Mouse (Mus musculus): ENCODE measurements around the gene Ccer2. TPM values are rescaled to one million over a fixed set of nuclear protein-coding genes. Genes with fewer than 3 reads are reported as not detected.
A peak's percentile ranks its signal among the peaks of the same experiment; 100 is the strongest.

Gene Ccer2
- total RNA-seq, 2 experiments from 2014 or later = 0.34 to 0.36 TPM

DNA sequence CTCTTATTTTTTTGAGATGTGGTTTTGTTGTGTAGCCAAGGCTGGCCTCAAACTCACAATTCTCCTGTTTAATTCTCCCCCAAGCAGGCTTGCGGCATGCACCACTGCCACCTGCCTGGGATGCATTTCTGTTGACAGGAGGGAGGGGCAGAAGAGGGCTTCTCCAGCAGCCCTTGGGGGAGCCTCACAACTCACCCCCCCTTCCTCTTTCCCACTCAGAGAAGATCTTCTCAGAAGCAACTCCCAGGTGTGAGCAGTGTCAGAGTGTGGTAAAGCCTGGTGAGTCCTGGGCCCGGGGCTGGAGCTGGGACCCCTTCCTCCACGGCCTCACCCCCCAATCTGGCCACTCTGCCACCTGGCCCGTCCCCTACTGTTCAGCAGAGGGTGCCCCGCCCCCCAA is 29.2 kb downstream of the Ccer2 start:
- TF ChIP-seq CTCF (conservative IDR thresholded peaks at IDR 0.05) = no peak
- H3K4me3 ChIP-seq = no peak overlapping the region
- H3K27ac ChIP-seq = no peak overlapping the region
- no peak for DNase-seq (ENCODE audit: low spot score in 2 of 2)

DNA sequence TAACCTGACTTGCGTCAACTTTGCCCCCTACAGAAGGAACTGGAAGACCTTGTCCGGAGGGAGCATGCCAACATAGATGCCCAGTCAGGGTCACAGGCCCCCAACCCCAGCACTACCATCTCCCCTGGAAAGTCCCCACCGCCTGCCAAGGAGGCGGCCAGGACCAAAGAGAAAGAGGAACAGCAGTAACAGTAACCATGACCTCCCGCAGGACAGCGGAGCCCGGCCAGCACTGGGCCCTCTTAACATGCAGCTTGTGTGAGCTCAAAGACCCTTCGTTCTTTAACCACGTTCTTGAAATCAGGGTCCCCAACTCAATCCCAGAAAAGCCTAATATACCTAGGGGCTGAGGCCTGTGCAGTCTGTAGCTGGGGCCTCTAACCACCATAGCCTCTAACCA is 31.9 kb downstream of the Ccer2 start:
- Histone ChIP-seq H3K4me3 (no peak overlapping the region), H3K27ac (no peak overlapping the region)
- no peak for TF ChIP-seq CTCF (conservative IDR thresholded peaks at IDR 0.05)
- no peak for DNase-seq (ENCODE audit: low spot score in 2 of 2)

DNA sequence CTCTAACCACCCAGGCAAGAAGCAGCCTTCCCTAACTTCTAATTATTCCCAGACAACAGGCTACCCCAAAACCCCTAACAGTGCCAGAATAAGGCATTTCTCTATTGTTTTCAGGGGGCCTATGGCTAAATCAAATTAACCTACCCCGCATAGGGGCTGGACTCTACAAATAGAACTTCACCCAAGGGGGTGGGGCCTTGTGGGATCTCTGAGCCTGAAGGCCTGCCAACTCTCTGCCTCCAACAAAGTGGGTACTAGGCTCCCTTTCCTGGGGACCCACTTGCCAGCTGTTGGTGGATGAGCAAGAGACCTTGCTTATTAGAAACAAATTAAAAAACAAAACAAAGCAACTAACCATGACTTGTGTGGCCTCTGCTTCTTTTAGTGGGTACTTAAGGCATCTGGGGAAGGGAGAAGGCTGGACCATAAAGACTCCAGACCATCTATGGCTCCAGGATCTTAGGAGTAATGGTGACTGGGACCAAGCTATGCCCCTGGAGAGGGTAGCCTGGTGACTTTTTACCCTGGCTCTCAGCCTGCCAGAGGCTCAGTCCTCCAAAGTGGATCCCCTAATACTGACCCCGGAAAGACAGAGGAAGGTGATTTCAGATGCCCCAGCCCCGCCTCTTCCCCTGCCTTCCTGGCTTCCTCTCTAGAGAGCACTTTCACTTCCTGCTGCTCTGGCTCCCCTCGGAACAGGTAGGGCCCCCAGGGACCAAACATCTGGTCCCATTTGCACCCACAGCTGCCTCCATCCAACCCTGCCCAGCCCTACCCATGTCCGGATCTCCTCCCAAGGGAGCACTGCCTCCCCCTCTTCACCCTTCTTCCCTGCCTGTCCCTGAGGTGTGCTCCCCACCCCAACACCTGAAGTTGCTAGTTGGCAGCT is 32.6 kb downstream of the Ccer2 start, which contains the start of gene Rinl:
Rinl (plus strand) TSS at position 663 of the 889 bp plus-strand sequence.
- Histone ChIP-seq H3K27ac (no peak within 1 kb of the TSS), H3K4me3 (no peak within 1 kb of the TSS)
- DNase-seq (ENCODE audit: low spot score in 2 of 2) = no peak
- no peak for TF ChIP-seq CTCF (conservative IDR thresholded peaks at IDR 0.05)

DNA sequence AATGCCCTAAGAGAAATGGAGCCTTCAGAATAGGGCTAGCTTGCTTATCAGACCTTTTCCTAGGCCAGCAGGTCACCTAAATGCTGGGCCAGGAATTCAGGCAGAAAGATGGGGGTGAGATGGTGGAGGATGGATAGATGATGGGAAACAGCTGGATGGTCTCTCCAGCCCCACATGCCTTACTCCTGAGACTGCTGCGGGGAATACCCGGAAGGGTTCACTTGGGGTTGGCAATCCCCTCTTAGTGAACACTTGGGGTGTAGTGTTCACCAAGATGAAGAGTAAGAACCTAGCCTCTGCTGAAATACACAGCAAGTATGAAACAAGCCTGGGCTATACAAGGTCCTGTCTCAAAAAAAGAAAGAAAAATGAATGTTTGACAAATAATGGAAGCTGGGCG is 33.3 kb downstream of the Ccer2 start:
- no peak for TF ChIP-seq CTCF (conservative IDR thresholded peaks at IDR 0.05)
- DNase-seq (ENCODE audit: low spot score in 2 of 2) = no peak
- no peak overlapping the region for H3K27ac ChIP-seq
- no peak overlapping the region for H3K4me3 ChIP-seq

DNA sequence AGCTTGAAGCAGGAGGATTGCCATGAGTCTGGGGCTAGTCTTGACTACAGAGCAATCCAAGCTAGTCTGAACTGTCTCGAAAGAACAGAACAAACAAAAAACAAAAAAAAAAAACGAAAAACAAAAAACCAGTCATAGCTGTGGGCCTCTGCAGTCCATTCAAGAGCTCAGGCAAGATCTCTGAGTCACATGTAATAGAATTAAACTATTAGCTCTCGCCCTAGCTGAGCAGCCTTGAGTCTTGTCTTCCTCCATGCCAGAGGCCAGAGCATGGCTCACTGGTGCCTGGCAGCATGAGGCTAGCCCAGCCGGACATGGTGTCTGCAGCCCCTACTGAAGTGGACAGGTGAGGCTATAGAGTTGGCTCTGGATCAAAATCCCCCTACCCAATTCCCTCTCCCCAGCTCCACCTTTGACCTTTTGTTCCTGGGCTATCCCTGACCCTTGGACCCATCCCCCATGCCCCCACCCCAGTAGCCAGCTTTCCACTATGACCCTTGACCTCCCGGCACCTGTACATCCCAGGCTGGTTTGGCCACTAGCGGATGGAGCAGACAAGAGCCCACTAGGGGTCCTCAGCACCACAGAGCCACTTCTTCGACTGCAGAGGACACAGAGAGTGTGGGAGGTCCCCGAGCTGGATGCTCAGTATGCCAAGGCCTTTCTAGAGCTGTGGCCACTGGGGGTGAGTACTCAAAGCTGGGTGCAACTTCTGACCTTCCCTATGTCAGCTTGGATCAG is 34.3 kb downstream of the Ccer2 start:
- peak; percentile 39 for TF ChIP-seq CTCF (conservative IDR thresholded peaks at IDR 0.05)
- no peak for DNase-seq (ENCODE audit: low spot score in 2 of 2)
- H3K27ac ChIP-seq = no peak overlapping the region
- H3K4me3 ChIP-seq = no peak overlapping the region

DNA sequence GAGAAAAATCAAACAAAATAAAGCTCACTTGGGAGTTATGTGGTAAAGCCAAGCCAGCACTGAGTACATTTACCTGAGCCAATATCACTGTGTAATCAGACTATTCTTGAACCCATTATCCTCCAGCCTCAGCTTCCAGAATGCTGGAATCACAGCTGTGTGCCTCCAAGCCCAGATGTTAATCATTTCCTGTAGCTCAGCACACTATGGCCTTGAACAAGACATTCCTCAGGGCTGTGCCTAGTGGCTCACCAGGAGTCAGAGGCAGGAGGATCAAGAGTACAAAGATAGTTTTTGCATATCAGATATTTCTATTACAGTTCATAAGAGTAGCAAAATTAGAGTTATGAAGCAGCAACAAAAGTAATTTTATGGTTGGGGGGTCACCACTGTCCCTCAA is 35.7 kb downstream of the Ccer2 start:
- DNase-seq (ENCODE audit: low spot score in 2 of 2) = no peak
- no peak for TF ChIP-seq CTCF (conservative IDR thresholded peaks at IDR 0.05)
- no peak overlapping the region for H3K27ac ChIP-seq
- no peak overlapping the region for H3K4me3 ChIP-seq

DNA sequence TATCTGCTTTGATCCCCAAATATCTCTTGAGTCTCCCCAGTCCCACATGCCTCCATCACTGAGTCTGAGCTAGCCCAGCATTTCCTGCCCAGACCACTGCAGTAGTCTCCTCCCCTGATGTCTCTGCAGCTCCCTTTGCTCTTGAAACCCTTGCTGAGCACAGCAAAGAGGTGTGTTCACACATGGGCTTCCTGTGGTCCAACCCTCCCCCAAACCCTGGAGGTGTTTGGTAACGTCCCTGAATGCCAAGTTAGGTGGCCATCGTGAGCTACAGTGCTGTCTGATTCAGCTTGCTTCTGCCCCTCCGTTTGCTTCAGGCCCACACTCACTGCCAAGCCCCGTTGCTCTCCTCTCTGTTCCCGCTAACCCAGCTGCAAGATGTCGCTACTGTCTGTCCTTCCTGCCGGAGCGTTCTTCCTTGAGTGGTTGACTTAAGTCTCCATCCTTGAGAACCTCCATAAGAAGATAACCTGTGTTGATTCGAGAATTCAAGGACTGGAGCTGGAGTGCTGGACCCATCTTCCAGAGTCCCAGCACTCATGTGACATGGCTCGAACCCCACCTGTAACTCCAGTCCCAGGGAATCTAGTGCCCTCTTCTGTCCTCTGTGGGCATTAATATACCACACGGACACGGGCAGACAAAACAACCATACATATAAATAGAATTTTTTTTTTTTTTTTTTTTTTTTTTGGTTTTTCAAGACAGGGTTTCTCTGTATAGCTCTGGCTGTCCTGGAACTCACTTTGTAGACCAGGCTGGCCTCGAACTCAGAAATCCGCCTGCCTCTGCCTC is 36.6 kb downstream of the Ccer2 start:
- DNase-seq (ENCODE audit: low spot score in 2 of 2) = no peak
- Histone ChIP-seq H3K4me3 (no peak overlapping the region), H3K27ac (no peak overlapping the region)
- peak; percentile 22; the same call in 1 of the 2 replicates for TF ChIP-seq CTCF (conservative IDR thresholded peaks at IDR 0.05)

DNA sequence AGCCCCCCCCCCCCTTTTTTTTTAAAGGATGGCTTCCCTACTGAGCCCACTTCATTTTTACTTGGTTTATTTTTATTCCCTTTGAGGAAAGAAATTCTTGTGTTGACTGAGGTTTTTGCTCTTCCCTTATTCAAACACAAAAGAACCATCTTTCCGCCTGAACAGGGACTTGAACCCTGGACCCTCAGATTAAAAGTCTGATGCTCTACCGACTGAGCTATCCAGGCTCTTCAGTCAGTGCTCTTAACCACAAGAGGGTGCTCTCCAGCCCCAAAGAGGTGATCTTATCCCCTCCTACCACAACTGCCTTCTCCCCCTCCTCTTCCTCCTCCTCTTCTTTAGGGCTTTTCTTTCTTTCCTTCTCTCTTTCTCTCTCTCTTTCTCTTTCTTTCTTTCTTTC is 37.9 kb downstream of the Ccer2 start:
- TF ChIP-seq CTCF (conservative IDR thresholded peaks at IDR 0.05) = peak; percentile 72
- Histone ChIP-seq H3K4me3 (no peak overlapping the region), H3K27ac (no peak overlapping the region)
- no peak for DNase-seq (ENCODE audit: low spot score in 2 of 2)

DNA sequence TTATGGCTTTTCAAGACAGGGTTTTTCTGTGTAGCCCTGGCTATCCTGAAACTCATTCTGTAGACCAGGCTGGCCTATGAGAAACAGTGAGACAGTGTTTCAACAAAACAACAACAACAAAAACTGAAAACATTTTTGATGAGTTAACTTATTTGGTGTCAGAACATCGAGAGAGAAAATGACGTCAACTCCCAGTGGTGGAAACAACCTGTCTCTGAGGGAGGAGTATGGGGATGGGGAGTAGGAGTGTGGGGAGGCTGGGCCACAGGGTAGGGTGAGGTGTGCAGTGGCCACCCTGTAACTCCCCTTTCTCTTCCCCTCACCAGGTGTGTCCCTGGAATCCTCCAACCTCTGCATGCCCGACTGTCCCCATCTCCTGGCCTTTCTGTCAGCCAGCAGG is 38.5 kb downstream of the Ccer2 start:
- TF ChIP-seq CTCF (conservative IDR thresholded peaks at IDR 0.05) = no peak

DNA sequence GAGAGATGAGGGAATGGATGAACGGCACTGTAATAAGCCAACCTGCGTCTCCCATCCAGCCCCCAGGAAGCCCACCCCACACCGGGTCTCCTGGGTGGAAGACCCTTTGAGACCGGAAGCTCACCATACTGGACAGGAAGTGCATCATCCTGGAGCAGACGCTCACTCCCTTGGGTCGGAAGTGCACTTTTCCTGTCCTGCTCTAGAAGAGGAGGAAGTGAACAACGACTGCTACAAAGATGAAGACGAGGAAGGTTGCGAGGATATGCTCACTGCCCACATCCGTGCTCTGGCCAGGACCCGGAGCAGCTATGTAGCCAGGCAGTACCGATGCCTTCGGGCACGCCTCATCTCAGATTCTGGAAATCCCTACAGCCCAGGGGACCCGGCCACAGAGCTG is 39.9 kb downstream of the Ccer2 start:
- peak overlapping the region; percentile 72; the same call in 1 of the 2 replicates for H3K27ac ChIP-seq
- no peak for TF ChIP-seq CTCF (conservative IDR thresholded peaks at IDR 0.05)
- H3K4me3 ChIP-seq = no peak overlapping the region
- DNase-seq (ENCODE audit: low spot score in 2 of 2) = no peak

More for the DNA sequence above, 38.5 kb downstream of the Ccer2 start:
- no peak for DNase-seq (ENCODE audit: low spot score in 2 of 2)
- no peak overlapping the region for H3K4me3 ChIP-seq
- H3K27ac ChIP-seq = no peak overlapping the region

DNA sequence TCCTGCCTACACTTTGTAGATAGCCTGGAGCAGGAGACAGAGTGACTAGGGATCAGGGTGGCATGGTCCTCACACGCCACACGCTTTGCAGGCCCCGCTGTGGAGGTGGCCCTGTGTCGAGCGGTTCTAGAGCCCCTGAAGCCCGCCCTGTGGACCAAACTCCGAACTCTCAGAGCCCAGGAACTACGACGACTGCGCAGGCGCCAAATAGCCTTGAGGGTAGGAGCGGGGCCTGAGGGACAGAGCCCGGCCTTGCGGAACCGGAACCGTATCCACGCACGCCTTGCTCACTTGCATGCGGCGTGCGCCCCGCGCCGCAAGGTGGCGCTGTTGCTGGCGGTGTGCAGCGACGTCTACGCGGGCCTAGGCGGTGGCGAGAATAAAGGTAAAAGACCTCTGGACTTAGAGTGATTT is 40.6 kb downstream of the Ccer2 start:
- peak in 1 of 2 experiments; percentile 81 for DNase-seq (ENCODE audit: low spot score in 2 of 2)
- Histone ChIP-seq H3K4me3 (peak overlapping the region; percentile 49), H3K27ac (peak overlapping the region; percentile 72; the same call in 1 of the 2 replicates)
- peak; percentile 100 for TF ChIP-seq CTCF (conservative IDR thresholded peaks at IDR 0.05)

DNA sequence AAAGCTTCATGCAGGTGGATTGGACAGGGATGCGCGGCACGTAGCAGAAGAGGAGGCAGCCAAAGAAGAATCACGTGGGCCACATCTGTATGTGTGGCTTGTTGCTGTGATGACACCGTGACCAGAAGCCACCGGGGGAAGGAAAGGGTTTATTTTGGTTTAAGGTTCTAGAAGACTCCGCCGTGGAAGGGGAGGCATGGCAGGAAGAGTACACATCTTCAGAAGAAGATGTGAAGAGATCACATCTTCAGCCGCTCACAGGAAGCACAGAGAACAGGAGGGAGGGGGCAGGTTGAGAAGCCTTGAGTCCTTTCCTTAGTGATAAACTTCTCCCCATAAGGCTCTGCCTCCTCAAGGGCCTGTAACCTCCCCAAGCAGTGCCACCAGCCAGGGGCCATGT is 44.0 kb downstream of the Ccer2 start:
- no peak for TF ChIP-seq CTCF (conservative IDR thresholded peaks at IDR 0.05)
- no peak overlapping the region for H3K27ac ChIP-seq
- DNase-seq (ENCODE audit: low spot score in 2 of 2) = no peak
- no peak overlapping the region for H3K4me3 ChIP-seq

DNA sequence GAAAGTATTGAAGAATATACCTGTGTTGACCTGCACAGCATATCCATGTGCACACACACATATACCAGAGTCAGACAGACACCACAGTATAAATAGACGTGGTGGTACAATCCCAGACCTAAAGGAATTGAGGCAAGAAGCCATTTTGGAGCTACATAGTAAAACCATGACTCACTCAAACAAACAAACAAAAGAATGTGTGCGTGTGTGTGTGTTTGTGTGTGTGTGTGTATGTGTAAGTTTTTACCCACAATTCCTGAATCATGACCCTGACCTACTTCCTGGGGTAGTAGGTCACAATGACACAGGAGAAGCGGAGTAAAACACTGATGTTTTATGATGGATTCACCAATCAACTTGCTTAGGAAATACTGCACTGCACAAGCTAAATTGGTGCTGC is 45.5 kb downstream of the Ccer2 start:
- peak overlapping the region; percentile 78 for H3K27ac ChIP-seq
- DNase-seq (ENCODE audit: low spot score in 2 of 2) = no peak

More for the DNA sequence above, 45.5 kb downstream of the Ccer2 start:
- TF ChIP-seq CTCF (conservative IDR thresholded peaks at IDR 0.05) = no peak
- no peak overlapping the region for H3K4me3 ChIP-seq

Measured in layer of hippocampus, adult 2 months (tissue).